Mouse (Mus musculus) liver, embryonic 14.5 days (tissue): ENCODE results near the gene Mcm2.

Experiments used
- CTCF ChIP-seq: IDR thresholded peaks from 2 replicates; pipeline ENCODE4 v1.5.1; 2016; ENCODE audit warnings: antibody characterized with exemption, low read depth, control low read depth
- EP300 ChIP-seq: IDR thresholded peaks from 2 replicates; pipeline ENCODE4 v1.6.1; 2016; ENCODE audit warnings: antibody characterized with exemption, low read depth

DNA sequence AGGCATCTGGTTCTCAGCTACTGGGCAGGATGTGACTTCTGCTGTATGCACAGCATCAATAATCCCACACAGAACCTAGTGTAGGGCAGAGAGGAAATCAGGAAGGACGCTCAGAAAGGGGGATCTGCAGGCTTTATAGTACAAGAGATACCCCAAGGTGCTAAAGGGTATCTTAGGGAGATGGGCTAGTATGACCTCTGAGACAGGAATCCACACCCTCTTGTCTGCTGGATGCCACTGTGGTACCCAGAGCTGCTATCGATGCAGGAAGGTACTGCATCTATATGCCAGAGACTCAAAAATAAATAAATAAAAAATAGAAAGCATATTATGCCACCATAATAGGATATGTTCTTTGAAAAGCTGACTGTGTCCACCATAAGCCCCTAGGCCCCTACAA lies 1.0 kb upstream of the Mcm2 start:
- TF ChIP-seq CTCF (no peak), EP300 (no peak)
